Mouse (Mus musculus): ENCODE results near the gene Taar7e. TPM values are rescaled to one million over a fixed set of nuclear protein-coding genes. Genes with fewer than 3 reads are reported as not detected.

The Taar7e gene
- total RNA-seq, 2 experiments from 2014 or later, result not detected

Other genes with a start within 250 kb of the Taar7e start
- 0.18 and 0.34 TPM in 2 replicates for gene Slc18b1, start 240.6 kb upstream of the Taar7e start, total RNA-seq (2015)
- 0.37 TPM in 1 of 2 replicates, not detected in the other for gene Slc18b1, start 240.6 kb upstream of the Taar7e start, total RNA-seq (2017)
- 2.2 and 4.3 TPM in 2 replicates for gene Vnn3, start 186.2 kb upstream of the Taar7e start, total RNA-seq (2015)
- gene Vnn3, start 186.2 kb upstream of the Taar7e start, total RNA-seq (2017), result 7.4 and 11.0 TPM in 2 replicates
- not detected in 2 replicates for gene Vnn1, start 142.9 kb upstream of the Taar7e start, total RNA-seq (2015)
- not detected in 2 replicates for gene Vnn1, start 142.9 kb upstream of the Taar7e start, total RNA-seq (2017)
- not detected in 2 replicates for gene Taar1, start 117.3 kb upstream of the Taar7e start, total RNA-seq (2015)
- not detected in 2 replicates for gene Taar1, start 117.3 kb upstream of the Taar7e start, total RNA-seq (2017)
- gene Taar2, start 99.0 kb upstream of the Taar7e start, total RNA-seq (2015), result not detected in 2 replicates
- gene Taar2, start 99.0 kb upstream of the Taar7e start, total RNA-seq (2017), result not detected in 2 replicates
- gene Taar3, start 88.1 kb upstream of the Taar7e start, total RNA-seq (2015), result not detected in 2 replicates
- gene Taar3, start 88.1 kb upstream of the Taar7e start, total RNA-seq (2017), result not detected in 2 replicates
- not detected in 2 replicates for gene Taar4, start 77.1 kb upstream of the Taar7e start, total RNA-seq (2015)
- gene Taar4, start 77.1 kb upstream of the Taar7e start, total RNA-seq (2017), result not detected in 2 replicates
- not detected in 2 replicates for gene Taar5, start 66.9 kb upstream of the Taar7e start, total RNA-seq (2015)
- not detected in 2 replicates for gene Taar5, start 66.9 kb upstream of the Taar7e start, total RNA-seq (2017)
- gene Taar6, start 52.0 kb upstream of the Taar7e start, total RNA-seq (2015), result not detected in 2 replicates
- not detected in 2 replicates for gene Taar6, start 52.0 kb upstream of the Taar7e start, total RNA-seq (2017)
- gene Taar7a, start 44.1 kb upstream of the Taar7e start, total RNA-seq (2015), result not detected in 2 replicates
- not detected in 2 replicates for gene Taar7a, start 44.1 kb upstream of the Taar7e start, total RNA-seq (2017)
- not detected in 2 replicates for gene Taar7b, start 37.7 kb upstream of the Taar7e start, total RNA-seq (2015)
- gene Taar7b, start 37.7 kb upstream of the Taar7e start, total RNA-seq (2017), result not detected in 2 replicates
- gene Taar7d, start 10.4 kb upstream of the Taar7e start, total RNA-seq (2015), result not detected in 2 replicates
- gene Taar7d, start 10.4 kb upstream of the Taar7e start, total RNA-seq (2017), result not detected in 2 replicates
- not detected in 2 replicates for gene Taar7f, start 11.9 kb downstream of the Taar7e start, total RNA-seq (2015)
- not detected in 2 replicates for gene Taar7f, start 11.9 kb downstream of the Taar7e start, total RNA-seq (2017)
- not detected in 2 replicates for gene Taar8a, start 38.9 kb downstream of the Taar7e start, total RNA-seq (2015)
- gene Taar8a, start 38.9 kb downstream of the Taar7e start, total RNA-seq (2017), result not detected in 2 replicates
- not detected in 2 replicates for gene Taar8b, start 54.7 kb downstream of the Taar7e start, total RNA-seq (2015)
- gene Taar8b, start 54.7 kb downstream of the Taar7e start, total RNA-seq (2017), result not detected in 2 replicates
- gene Taar8c, start 64.3 kb downstream of the Taar7e start, total RNA-seq (2015), result not detected in 2 replicates
- not detected in 2 replicates for gene Taar8c, start 64.3 kb downstream of the Taar7e start, total RNA-seq (2017)
- gene Taar9, start 71.9 kb downstream of the Taar7e start, total RNA-seq (2015), result not detected in 2 replicates
- gene Taar9, start 71.9 kb downstream of the Taar7e start, total RNA-seq (2017), result not detected in 2 replicates
- 163 and 174 TPM in 2 replicates for gene Stx7, start 111.7 kb downstream of the Taar7e start, total RNA-seq (2015)
- 174 and 189 TPM in 2 replicates for gene Stx7, start 111.7 kb downstream of the Taar7e start, total RNA-seq (2017)
- not detected in 2 replicates for gene Moxd1, start 185.9 kb downstream of the Taar7e start, total RNA-seq (2015)
- gene Moxd1, start 185.9 kb downstream of the Taar7e start, total RNA-seq (2017), result not detected in 2 replicates

Measured in megakaryocyte, adult 5-6 weeks (primary cell).